Mouse (Mus musculus) megakaryocyte, embryonic 14.5 days (primary cell): ENCODE data around the gene Pef1.

Experiments
- FLI1 ChIP-seq: IDR thresholded peaks from 2 replicates; pipeline ENCODE4 v1.6.1; 2012; ENCODE audit warnings: low read length, inconsistent platforms, mixed read lengths
- GATA1 ChIP-seq: IDR thresholded peaks from 3 replicates; pipeline ENCODE4 v1.6.1; 2012; ENCODE audit warnings: mixed read lengths, low read length, inconsistent platforms, borderline replicate concordance

DNA sequence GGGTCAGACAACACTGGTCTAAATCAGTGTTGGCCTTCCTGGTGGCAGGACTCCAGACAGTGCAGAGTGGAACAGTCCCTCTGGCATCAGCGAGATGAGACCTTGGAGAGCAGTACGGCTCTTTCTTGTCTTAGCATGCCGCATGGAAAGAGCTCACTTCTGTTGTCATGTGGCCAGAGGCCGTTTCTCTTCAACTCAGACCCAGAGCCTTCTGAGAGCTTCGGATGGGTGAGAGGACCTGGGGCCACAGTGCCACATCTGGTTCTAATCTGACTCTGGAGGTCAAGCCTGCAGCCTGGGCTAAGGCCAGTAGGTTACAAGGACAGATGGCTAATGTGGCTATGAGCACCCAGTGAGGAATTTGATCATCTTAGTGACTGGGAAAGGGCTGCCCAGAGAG, 23.6 kb downstream of the Pef1 start:
- TF ChIP-seq FLI1 (no peak), GATA1 (no peak)
